Mouse (Mus musculus): Measurements from ENCODE around the gene Cuedc1. TPM values are rescaled to one million over a fixed set of nuclear protein-coding genes. Genes with fewer than 3 reads are reported as not detected.

Cuedc1 gene
- total and polyA plus RNA-seq, 3 experiments = 1.0 to 4.8 TPM; not detected in 1

DNA sequence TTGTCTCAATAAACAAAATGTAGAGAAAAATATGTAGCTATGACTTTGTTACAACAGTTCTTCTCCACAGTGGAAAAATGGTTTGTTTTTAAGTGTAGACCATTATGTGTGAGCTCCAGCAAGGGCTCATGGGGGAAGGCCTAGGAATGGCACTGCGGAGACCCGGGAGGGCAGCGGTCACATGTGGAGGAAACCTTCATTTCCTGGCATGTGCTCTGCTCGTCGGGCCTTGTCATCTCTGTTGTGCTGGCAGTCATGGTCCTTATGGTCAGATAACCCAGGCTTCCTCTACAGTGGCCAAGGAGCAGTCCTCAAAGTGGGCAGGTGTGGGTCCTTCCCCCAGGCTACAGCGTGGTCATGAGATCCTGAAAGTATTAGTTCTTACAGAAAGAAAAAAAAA lies 14.2 kb upstream of the Cuedc1 start:
- Histone ChIP-seq H3K27ac (ENCODE audit: control insufficient read depth, low read depth, low read length) (no peak overlapping the region), H3K4me1 (ENCODE audit: control insufficient read depth in 1 of 2, insufficient read depth in 2 of 2, low read length in 2 of 2) (no peaks in the 10 kb centered on the region), H3K36me3 (ENCODE audit: control insufficient read depth in 1 of 2, insufficient read depth in 2 of 2, low read length in 2 of 2) (peaks cover 0 to 12% of the 10 kb centered on the region in 2 experiments; a peak in 2 of 4 replicates), H3K27me3 (ENCODE audit: control insufficient read depth in 1 of 2, insufficient read depth in 2 of 2, low read length in 2 of 2) (no peaks in the 10 kb centered on the region), H3K9ac (ENCODE audit: control insufficient read depth, low read depth, low read length, poor library complexity, severe bottlenecking) (no peak overlapping the region), H3K9me3 (replicated peaks; ENCODE audit: insufficient read depth, low read length) (no peaks in the 10 kb centered on the region), H3K79me2 (ENCODE audit: control insufficient read depth, insufficient read depth, low read length, poor library complexity) (no peaks in the 10 kb centered on the region), H3K4me3 (ENCODE audit: control insufficient read depth in 1 of 2, insufficient read depth in 1 of 2, low read depth in 2 of 2, low read length in 2 of 2) (no peak overlapping the region)
- TF ChIP-seq SMC3 (IDR thresholded peaks at IDR 0.05; ENCODE audit: low read depth, low read length) (no peak), CHD2 (IDR thresholded peaks at IDR 0.05; ENCODE audit: low read length) (no peak), GATA1 (IDR thresholded peaks at IDR 0.05; ENCODE audit: low read depth, low read length) (no peak), CTCF (IDR thresholded peaks at IDR 0.05 in 2 of 3, conservative IDR thresholded peaks at IDR 0.05 in 1 of 3; ENCODE audit: control insufficient read depth in 1 of 3, insufficient read depth in 1 of 3, low read depth in 2 of 3, low read length in 3 of 3, poor library complexity in 1 of 3, severe bottlenecking in 1 of 3) (no peak), USF1 (IDR thresholded peaks at IDR 0.05; ENCODE audit: low read depth, low read length) (no peak), GABPA (IDR thresholded peaks at IDR 0.05; ENCODE audit: low read depth, low read length) (no peak), KAT2A (conservative IDR thresholded peaks at IDR 0.05; ENCODE audit: low read depth, low read length) (no peak), ZNF384 (IDR thresholded peaks at IDR 0.05; ENCODE audit: low read depth, low read length) (no peak), ZKSCAN1 (IDR thresholded peaks at IDR 0.05; ENCODE audit: low read depth, low read length) (no peak), TCF12 (IDR thresholded peaks at IDR 0.05; ENCODE audit: low read depth, low read length) (no peak), NRF1 (IDR thresholded peaks at IDR 0.05; ENCODE audit: insufficient read depth, low read depth, low read length, poor library complexity, severe bottlenecking) (no peak), MYC (IDR thresholded peaks at IDR 0.05; ENCODE audit: low read depth, low read length) (no peak), USF2 (IDR thresholded peaks at IDR 0.05; ENCODE audit: borderline replicate concordance in 1 of 2, insufficient read depth in 1 of 2, low read depth in 1 of 2, low read length in 2 of 2) (no peak), POLR2AphosphoS2 (IDR thresholded peaks at IDR 0.05; ENCODE audit: low read length) (no peak), UBTF (IDR thresholded peaks at IDR 0.05; ENCODE audit: borderline replicate concordance, insufficient read depth, low read depth, low read length) (no peak), HCFC1 (IDR thresholded peaks at IDR 0.05; ENCODE audit: low read depth, low read length) (no peak), EP300 (IDR thresholded peaks at IDR 0.05; ENCODE audit: low read depth in 1 of 2, low read length in 2 of 2) (no peak), ETS1 (IDR thresholded peaks at IDR 0.05; ENCODE audit: low read depth, low read length) (no peak)
- DNase-seq (ENCODE audit: low read depth, low spot score) = no peak

DNA sequence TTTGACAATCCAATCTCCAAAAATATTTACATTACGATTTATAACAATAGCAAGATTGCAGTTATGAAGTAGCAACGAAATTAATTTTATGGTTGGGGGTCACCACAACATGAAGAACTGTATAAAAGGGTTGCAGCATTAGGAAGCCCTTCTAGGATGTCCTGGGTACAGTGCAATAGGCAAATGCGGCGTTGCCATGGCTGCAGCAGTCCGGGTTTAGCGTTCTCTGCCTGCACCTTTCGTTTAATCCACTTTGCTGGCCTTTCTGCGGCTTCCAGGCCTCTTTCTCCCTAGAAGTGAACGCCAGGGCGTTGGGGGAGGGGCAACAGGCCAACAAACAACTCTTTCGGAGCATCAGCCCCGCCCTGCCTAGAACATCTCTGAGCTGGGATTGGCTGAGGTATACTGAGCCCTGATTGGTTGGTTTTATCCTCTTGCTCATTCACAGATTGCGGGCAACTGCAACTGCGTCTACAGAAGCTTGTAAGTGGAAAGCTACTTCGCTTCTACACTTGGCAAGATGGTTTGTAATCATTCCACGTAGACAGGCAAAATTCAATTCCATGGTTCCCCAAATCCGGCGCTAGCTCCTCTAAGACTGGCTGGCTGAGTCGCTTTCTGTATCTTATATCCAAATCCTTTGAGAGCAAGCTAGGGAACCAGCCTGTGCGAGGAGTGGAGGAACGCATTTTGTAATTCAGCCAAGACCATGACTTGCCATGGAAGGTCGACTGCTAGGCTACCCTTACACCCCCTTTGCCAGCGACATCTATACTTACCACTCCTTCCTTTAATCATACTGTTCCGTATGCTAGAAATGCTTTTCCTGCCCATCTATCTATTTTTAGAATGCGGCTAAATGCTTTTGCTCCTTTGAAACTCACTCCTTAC lies 10.9 kb upstream of the Cuedc1 start:
- Histone ChIP-seq H3K27me3 (ENCODE audit: control insufficient read depth in 1 of 2, insufficient read depth in 2 of 2, low read length in 2 of 2) (no peaks in the 10 kb centered on the region), H3K79me2 (ENCODE audit: control insufficient read depth, insufficient read depth, low read length, poor library complexity) (no peaks in the 10 kb centered on the region), H3K9me3 (replicated peaks; ENCODE audit: insufficient read depth, low read length) (no peaks in the 10 kb centered on the region), H3K27ac (ENCODE audit: control insufficient read depth, low read depth, low read length) (no peak overlapping the region), H3K4me1 (ENCODE audit: control insufficient read depth in 1 of 2, insufficient read depth in 2 of 2, low read length in 2 of 2) (no peaks in the 10 kb centered on the region), H3K4me3 (ENCODE audit: control insufficient read depth in 1 of 2, insufficient read depth in 1 of 2, low read depth in 2 of 2, low read length in 2 of 2) (no peak overlapping the region), H3K9ac (ENCODE audit: control insufficient read depth, low read depth, low read length, poor library complexity, severe bottlenecking) (no peak overlapping the region), H3K36me3 (ENCODE audit: control insufficient read depth in 1 of 2, insufficient read depth in 2 of 2, low read length in 2 of 2) (no peaks in the 10 kb centered on the region; a peak in 1 of 4 replicates)
- no peak for DNase-seq (ENCODE audit: low read depth, low spot score)
- no peak for TF ChIP-seq SIN3A (IDR thresholded peaks at IDR 0.05; ENCODE audit: low read length)
- no peak for TF ChIP-seq ELF1 (IDR thresholded peaks at IDR 0.05; ENCODE audit: low read depth, low read length)
- no peak for TF ChIP-seq GABPA (IDR thresholded peaks at IDR 0.05; ENCODE audit: low read depth, low read length)
- TF ChIP-seq USF1 (IDR thresholded peaks at IDR 0.05; ENCODE audit: low read depth, low read length) = no peak
- TF ChIP-seq GATA1 (IDR thresholded peaks at IDR 0.05; ENCODE audit: low read depth, low read length) = no peak
- no peak for TF ChIP-seq ZNF384 (IDR thresholded peaks at IDR 0.05; ENCODE audit: low read depth, low read length)
- no peak for TF ChIP-seq NRF1 (IDR thresholded peaks at IDR 0.05; ENCODE audit: insufficient read depth, low read depth, low read length, poor library complexity, severe bottlenecking)
- no peak for TF ChIP-seq MXI1 (IDR thresholded peaks at IDR 0.05; ENCODE audit: low read depth, low read length)
- no peak for TF ChIP-seq POLR2A (IDR thresholded peaks at IDR 0.05; ENCODE audit: control insufficient read depth in 1 of 2, insufficient read depth in 1 of 2, low read depth in 1 of 2, low read length in 2 of 2, poor library complexity in 1 of 2)

Data from MEL (cell line).